In genomic region chr11:102320686-102321005, GRCm38 (mm10) we compare ENCODE assay signal across 8 mouse cellular contexts. TPM values are rescaled to one million over a fixed set of nuclear protein-coding genes. Genes with fewer than 3 reads are reported as not detected.
DNase-seq lines count a peak whose midpoint lies in the region; ATAC-seq and TF ChIP-seq lines count a peak whose summit lies in the region.

No protein-coding gene starts in this region.

- peak overlapping the region; percentile 99 for H3K4me3 ChIP-seq in intestine, embryonic 14.5 days (ENCODE audit: low read depth, low read length)
- H3K4me3 ChIP-seq in limb, embryonic 12.5 days (replicated peaks) = peak overlapping the region; percentile 100
- peak overlapping the region; percentile 92 for H3K4me3 ChIP-seq in midbrain, embryonic 16.5 days (ENCODE audit: low read depth, low read length)
- H3K4me3 ChIP-seq in testis, adult 2 months (ENCODE audit: control insufficient read depth, low read depth, low read length) = peak overlapping the region; percentile 67

- H3K9ac ChIP-seq in intestine, embryonic 14.5 days (ENCODE audit: low read length) = peak overlapping the region; percentile 99
- H3K9ac ChIP-seq in limb, embryonic 12.5 days (replicated peaks) = peak overlapping the region; percentile 100; the same call in 1 of the 2 replicates
- peak overlapping the region; percentile 99 for H3K9ac ChIP-seq in midbrain, embryonic 16.5 days (ENCODE audit: low read depth, low read length)

- no peaks in the 10 kb centered on the region for H3K9me3 ChIP-seq in intestine, embryonic 14.5 days (ENCODE audit: control insufficient read depth, low read length)
- no peaks in the 10 kb centered on the region for H3K9me3 ChIP-seq in limb, embryonic 12.5 days
- H3K9me3 ChIP-seq in midbrain, embryonic 16.5 days (replicated peaks; ENCODE audit: control insufficient read depth, low read length, poor library complexity, severe bottlenecking) = no peaks in the 10 kb centered on the region

- H3K4me2 ChIP-seq in intestine, embryonic 14.5 days (ENCODE audit: low read length) = peak overlapping the region; percentile 93
- peak overlapping the region; percentile 93 for H3K4me2 ChIP-seq in limb, embryonic 12.5 days
- H3K4me2 ChIP-seq in midbrain, embryonic 16.5 days (ENCODE audit: low read length) = peak overlapping the region; percentile 78

- no peak for ATAC-seq in intestine, embryonic 14.5 days (replicated peaks; ENCODE audit: low FRiP score, low TSS enrichment, low read depth)
- ATAC-seq in limb, embryonic 12.5 days (ENCODE audit: insufficient number of reproducible peaks, insufficient read depth, low FRiP score, low TSS enrichment, low read depth) = no peak
- ATAC-seq in midbrain, embryonic 16.5 days = peak; percentile 12; the same call in 1 of the 2 replicates

- peak; percentile 80 to 93 for DNase-seq in adrenal gland, adult (ENCODE audit: inconsistent age in 2 of 2, low spot score in 1 of 2)
- no peak for DNase-seq in adrenal gland, adult 8-10 months
- peak; percentile 69 to 73 for DNase-seq in cerebellum, postnatal 36 days
- DNase-seq in gastrocnemius, postnatal 25 days = peak; percentile 83
- DNase-seq in intestine, embryonic 14.5 days (ENCODE audit: low spot score) = no peak

- 12% methylated on average over 10 of the region's 10 CpGs for WGBS in intestine, embryonic 14.5 days
- WGBS in limb, embryonic 12.5 days = 18% methylated on average over 10 of the region's 10 CpGs
- WGBS in midbrain, embryonic 16.5 days = 7% methylated on average over 10 of the region's 10 CpGs

- H3K36me3 ChIP-seq in intestine, embryonic 14.5 days (ENCODE audit: control insufficient read depth, insufficient read depth, low read length) = no peaks in the 10 kb centered on the region
- H3K36me3 ChIP-seq in limb, embryonic 12.5 days = no peaks in the 10 kb centered on the region
- H3K36me3 ChIP-seq in midbrain, embryonic 16.5 days (ENCODE audit: control insufficient read depth, insufficient read depth, low read length) = no peaks in the 10 kb centered on the region
- no peaks in the 10 kb centered on the region for H3K36me3 ChIP-seq in testis, adult 2 months (ENCODE audit: control insufficient read depth, insufficient read depth, low read length)

- no peaks in the 10 kb centered on the region for H3K27me3 ChIP-seq in intestine, embryonic 14.5 days (replicated peaks; ENCODE audit: control insufficient read depth, insufficient read depth, low read length)
- no peaks in the 10 kb centered on the region for H3K27me3 ChIP-seq in limb, embryonic 12.5 days
- no peaks in the 10 kb centered on the region for H3K27me3 ChIP-seq in midbrain, embryonic 16.5 days (ENCODE audit: control insufficient read depth, insufficient read depth, low read depth, low read length)
- H3K27me3 ChIP-seq in testis, adult 2 months (ENCODE audit: control insufficient read depth, insufficient read depth, low read length) = peaks cover 2% of the 10 kb centered on the region; the same call in 1 of the 2 replicates

- TF ChIP-seq CTCF in testis, adult 2 months (IDR thresholded peaks at IDR 0.05; ENCODE audit: control insufficient read depth, insufficient read depth, insufficient replicate concordance, low read depth, low read length) = no peak

- H3K4me1 ChIP-seq in intestine, embryonic 14.5 days (replicated peaks; ENCODE audit: control insufficient read depth, insufficient read depth, low read length) = peaks cover 16% of the 10 kb centered on the region
- H3K4me1 ChIP-seq in limb, embryonic 12.5 days (replicated peaks) = peaks cover 20% of the 10 kb centered on the region
- peaks cover 17% of the 10 kb centered on the region for H3K4me1 ChIP-seq in midbrain, embryonic 16.5 days (ENCODE audit: control insufficient read depth, insufficient read depth, low read length)
- H3K4me1 ChIP-seq in testis, adult 2 months (ENCODE audit: control insufficient read depth, insufficient read depth, low read length) = peaks cover 18% of the 10 kb centered on the region

- peak overlapping the region; percentile 98 for H3K27ac ChIP-seq in intestine, embryonic 14.5 days (ENCODE audit: low read depth)
- peak overlapping the region; percentile 100 for H3K27ac ChIP-seq in limb, embryonic 12.5 days
- peak overlapping the region; percentile 98 for H3K27ac ChIP-seq in midbrain, embryonic 16.5 days (ENCODE audit: low read length)
- H3K27ac ChIP-seq in testis, adult 2 months (ENCODE audit: control insufficient read depth, insufficient read depth, low read depth, low read length) = peak overlapping the region; percentile 73

- TF ChIP-seq POLR2A in testis, adult 2 months (IDR thresholded peaks at IDR 0.05; ENCODE audit: control insufficient read depth, low read depth, low read length) = no peak; the same call in 1 of the 2 replicates

RNA-seq across cellular contexts. Expression of gene Ubtf, which starts 1.1 kb away (rescaled TPM):
- 100 to 1,000 TPM in 1 of 4 experiments, 10 to 100 TPM in 3; 87.3 to 115 (median 94.5) TPM for total RNA-seq in adrenal gland, adult 8-10 months (2022)
- total RNA-seq in gastrocnemius, postnatal 25 days (2021) = 10 to 100 TPM; 36.6 to 37.8 TPM
- 85.5 and 86.0 TPM in 2 replicates for polyA plus RNA-seq in intestine, embryonic 14.5 days (2014; fragmentation: Nextera tagmentation; extraction: Ambion mirVana)
- polyA plus RNA-seq in limb, embryonic 12.5 days (2016; fragmentation: Nextera tagmentation; extraction: Ambion mirVana) = 101 TPM in 2 replicates
- polyA plus RNA-seq in midbrain, embryonic 16.5 days (2015; fragmentation: Nextera tagmentation; extraction: Ambion mirVana) = 70.1 and 85.2 TPM in 2 replicates
- 8.6 and 8.9 TPM in 2 replicates for polyA plus RNA-seq in testis, adult 2 months (2012; rRNA removed)

RNA-seq across cellular contexts. Expression of gene Atxn7l3, which starts 24.2 kb away (rescaled TPM):
- 10 to 100 TPM; 51.0 to 53.8 (median 52.3) TPM for total RNA-seq in adrenal gland, adult 8-10 months (2022)
- 10 to 100 TPM; 12.4 to 13.1 TPM for total RNA-seq in gastrocnemius, postnatal 25 days (2021)
- polyA plus RNA-seq in intestine, embryonic 14.5 days (2014; fragmentation: Nextera tagmentation; extraction: Ambion mirVana) = 17.5 and 18.1 TPM in 2 replicates
- 22.3 and 22.9 TPM in 2 replicates for polyA plus RNA-seq in limb, embryonic 12.5 days (2016; fragmentation: Nextera tagmentation; extraction: Ambion mirVana)
- 28.3 and 28.9 TPM in 2 replicates for polyA plus RNA-seq in midbrain, embryonic 16.5 days (2015; fragmentation: Nextera tagmentation; extraction: Ambion mirVana)
- 16.8 and 17.8 TPM in 2 replicates for polyA plus RNA-seq in testis, adult 2 months (2012; rRNA removed)

RNA-seq across cellular contexts. Expression of gene Tmub2, which starts 35.9 kb away (rescaled TPM):
- total RNA-seq in adrenal gland, adult 8-10 months (2022) = 10 to 100 TPM; 59.6 to 67.4 (median 63.3) TPM
- total RNA-seq in gastrocnemius, postnatal 25 days (2021) = 10 to 100 TPM; 11.5 to 14.6 TPM
- polyA plus RNA-seq in intestine, embryonic 14.5 days (2014; fragmentation: Nextera tagmentation; extraction: Ambion mirVana) = 50.5 and 55.5 TPM in 2 replicates
- polyA plus RNA-seq in limb, embryonic 12.5 days (2016; fragmentation: Nextera tagmentation; extraction: Ambion mirVana) = 47.4 and 48.9 TPM in 2 replicates
- 72.8 and 78.5 TPM in 2 replicates for polyA plus RNA-seq in midbrain, embryonic 16.5 days (2015; fragmentation: Nextera tagmentation; extraction: Ambion mirVana)
- 32.6 and 35.2 TPM in 2 replicates for polyA plus RNA-seq in testis, adult 2 months (2012; rRNA removed)

RNA-seq across cellular contexts. Expression of gene Slc4a1, which starts 45.4 kb away (rescaled TPM):
- under 1 TPM; 0.06 to 0.70 (median 0.31) TPM for total RNA-seq in adrenal gland, adult 8-10 months (2022)
- total RNA-seq in gastrocnemius, postnatal 25 days (2021) = under 1 TPM; 0.08 to 0.56 TPM
- 1.8 and 2.8 TPM in 2 replicates for polyA plus RNA-seq in intestine, embryonic 14.5 days (2014; fragmentation: Nextera tagmentation; extraction: Ambion mirVana)
- 22.6 and 25.0 TPM in 2 replicates for polyA plus RNA-seq in limb, embryonic 12.5 days (2016; fragmentation: Nextera tagmentation; extraction: Ambion mirVana)
- polyA plus RNA-seq in midbrain, embryonic 16.5 days (2015; fragmentation: Nextera tagmentation; extraction: Ambion mirVana) = 2.3 and 3.5 TPM in 2 replicates
- polyA plus RNA-seq in testis, adult 2 months (2012; rRNA removed) = not detected in 2 replicates

RNA-seq across cellular contexts. Expression of gene Asb16, which starts 52.1 kb away (rescaled TPM):
- total RNA-seq in adrenal gland, adult 8-10 months (2022) = 1 to 10 TPM in 2 of 4 experiments, under 1 TPM in 2; 0.20 to 1.2 (median 0.78) TPM
- 10 to 100 TPM; 70.0 to 71.3 TPM for total RNA-seq in gastrocnemius, postnatal 25 days (2021)
- 0.08 and 0.16 TPM in 2 replicates for polyA plus RNA-seq in intestine, embryonic 14.5 days (2014; fragmentation: Nextera tagmentation; extraction: Ambion mirVana)
- 0.16 and 0.19 TPM in 2 replicates for polyA plus RNA-seq in limb, embryonic 12.5 days (2016; fragmentation: Nextera tagmentation; extraction: Ambion mirVana)
- polyA plus RNA-seq in midbrain, embryonic 16.5 days (2015; fragmentation: Nextera tagmentation; extraction: Ambion mirVana) = 0.07 and 0.10 TPM in 2 replicates
- 0.10 and 0.11 TPM in 2 replicates for polyA plus RNA-seq in testis, adult 2 months (2012; rRNA removed)

Comparison
In these comparisons a context has a peak if more than half of its experiments do, and no peak if none do; other contexts are left out.
1. DNase-seq: peak in adrenal gland, adult (2 of 2), cerebellum, postnatal 36 days (2 of 2) and gastrocnemius, postnatal 25 days (single experiment); none in adrenal gland, adult 8-10 months (single experiment) and intestine, embryonic 14.5 days (single experiment).
2. Peak in every context shown above with its lines, with median percentiles within 50 percentile points of each other: H3K27ac ChIP-seq, H3K4me2 ChIP-seq, H3K4me3 ChIP-seq and H3K9ac ChIP-seq.